1 mouse cellular context compared by ENCODE assay signal in the genomic region with DNA sequence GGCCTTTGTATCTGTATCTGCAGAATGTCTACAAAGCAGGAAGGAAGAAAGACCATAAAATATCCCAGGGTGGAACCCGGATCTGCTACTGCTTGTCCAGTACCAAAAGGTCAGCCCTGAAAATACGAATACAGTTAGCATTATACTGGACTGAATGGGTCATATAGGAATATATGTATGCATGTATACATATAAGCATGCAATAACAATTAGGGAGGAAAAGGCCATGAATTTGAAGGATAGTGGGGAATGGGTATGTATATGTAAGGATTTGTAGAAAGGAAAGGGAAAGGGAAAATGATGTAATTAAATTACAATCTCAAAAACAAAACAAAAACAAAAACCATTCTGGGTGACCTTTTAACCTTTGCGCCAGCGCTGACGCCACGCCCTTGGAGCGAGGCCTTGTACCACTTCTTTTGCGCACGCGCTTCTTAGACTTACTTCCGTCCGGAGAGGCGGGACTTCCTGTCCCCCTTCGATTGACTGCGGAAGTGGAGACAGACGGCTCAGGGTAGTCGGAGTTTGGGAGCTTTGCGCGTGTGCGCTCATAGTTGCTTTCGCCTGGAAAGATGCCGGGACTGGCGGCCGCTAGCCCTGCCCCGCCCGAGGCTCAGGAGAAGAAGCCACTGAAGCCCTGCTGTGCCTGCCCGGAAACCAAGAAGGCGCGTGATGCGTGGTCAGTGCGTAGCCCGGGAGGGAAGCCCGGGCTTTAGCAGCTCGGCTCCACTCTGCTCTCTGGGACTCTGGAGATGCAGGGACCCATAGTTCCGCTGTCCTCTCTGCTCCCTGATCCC.
TF ChIP-seq lines count a peak whose summit lies in the region.

A gene (plus strand): TSS at position 463 of the 797 bp plus-strand sequence.
A gene (plus strand): TSS at position 512 of the 797 bp plus-strand sequence.

TF ChIP-seq in MEL, 35 proteins besides CTCF, POLR2A, EP300 and RAD21 (continued from another document):
- TF ChIP-seq UBTF (IDR thresholded peaks at IDR 0.05; ENCODE audit: borderline replicate concordance, insufficient read depth, low read depth, low read length) (no peak), ZMIZ1 (IDR thresholded peaks at IDR 0.05; ENCODE audit: low read depth, low read length) (no peak), NRF1 (IDR thresholded peaks at IDR 0.05; ENCODE audit: insufficient read depth, low read depth, low read length, poor library complexity, severe bottlenecking) (peak; percentile 85), POLR2AphosphoS2 (IDR thresholded peaks at IDR 0.05; ENCODE audit: low read length) (peak; percentile 86; the same call in 1 of the 2 replicates), NELFE (IDR thresholded peaks at IDR 0.05; ENCODE audit: low read depth, low read length) (peak; percentile 95), E2F4 (IDR thresholded peaks at IDR 0.05; ENCODE audit: borderline replicate concordance, low read depth, low read length) (no peak), JUND (IDR thresholded peaks at IDR 0.05; ENCODE audit: low read depth, low read length) (no peak)
TF ChIP-seq in MEL: peak in this region for 13.
